Comparison of ENCODE assay signal across 10 mouse cellular contexts in the genomic region with DNA sequence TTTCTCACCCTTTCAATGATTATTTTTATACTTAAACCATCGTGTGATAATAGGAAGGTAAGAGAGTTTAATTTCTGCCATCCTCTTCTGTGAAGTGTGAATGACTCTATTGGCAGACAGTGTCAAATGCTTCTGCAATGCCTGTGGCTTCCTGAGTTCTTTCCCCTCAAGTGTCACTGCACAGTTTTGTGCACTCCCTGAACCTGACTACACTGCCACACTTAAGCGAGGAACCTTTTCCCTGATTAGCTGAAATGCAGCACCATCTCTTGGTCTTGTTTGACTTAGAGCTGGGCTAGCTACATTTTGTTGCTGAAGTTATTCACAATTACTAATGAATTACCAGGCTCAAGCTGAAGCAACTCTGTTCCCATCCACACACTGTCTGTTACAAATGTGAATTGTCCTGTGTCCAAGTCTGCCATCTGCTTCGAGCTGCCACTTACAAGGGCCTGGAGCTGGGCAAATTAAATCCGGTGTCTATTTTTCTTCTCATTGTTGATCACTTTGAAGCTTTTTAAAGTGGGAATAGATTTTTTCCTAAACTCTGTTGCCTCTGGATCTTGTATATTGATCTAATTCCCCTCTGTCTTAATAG.
DNase-seq lines count a peak whose midpoint lies in the region; ATAC-seq lines count a peak whose summit lies in the region.
"Had no signal": no experiment of that assay in that cellular context is flagged by ENCODE, and none has a peak within 500 bp of the region (broad histone marks: within the 10 kb centered on the region; RNA-seq: fewer than 3 reads in every experiment).

No protein-coding gene starts in this region.

- H3K9ac ChIP-seq in midbrain, embryonic 14.5 days (replicated peaks; ENCODE audit: low read length): no peak overlapping the region
- no peak overlapping the region for H3K9ac ChIP-seq in midbrain, embryonic 13.5 days (replicated peaks)
- H3K9ac ChIP-seq: liver, embryonic 13.5 days had no signal

- H3K36me3 ChIP-seq in midbrain, embryonic 14.5 days (ENCODE audit: control insufficient read depth, insufficient read depth, low read length): no peaks in the 10 kb centered on the region
- no peaks in the 10 kb centered on the region for H3K36me3 ChIP-seq in midbrain, embryonic 13.5 days
- H3K36me3 ChIP-seq: liver, embryonic 13.5 days had no signal

- no peaks in the 10 kb centered on the region for H3K4me1 ChIP-seq in midbrain, embryonic 14.5 days (ENCODE audit: control insufficient read depth, insufficient read depth, low read length)
- no peaks in the 10 kb centered on the region for H3K4me1 ChIP-seq in midbrain, embryonic 13.5 days (replicated peaks)
- H3K4me1 ChIP-seq: liver, embryonic 13.5 days had no signal

- no peaks in the 10 kb centered on the region for H3K27me3 ChIP-seq in midbrain, embryonic 14.5 days (ENCODE audit: control insufficient read depth, insufficient read depth, low read length)
- H3K27me3 ChIP-seq in midbrain, embryonic 13.5 days: no peaks in the 10 kb centered on the region
- H3K27me3 ChIP-seq: liver, embryonic 13.5 days had no signal

- no peak for ATAC-seq in midbrain, embryonic 14.5 days (ENCODE audit: low FRiP score, low TSS enrichment)
- no peak for ATAC-seq in midbrain, embryonic 13.5 days

- H3K4me3 ChIP-seq in midbrain, embryonic 14.5 days (replicated peaks; ENCODE audit: low read depth, low read length): no peak overlapping the region
- no peak overlapping the region for H3K4me3 ChIP-seq in midbrain, embryonic 13.5 days (replicated peaks)
- H3K4me3 ChIP-seq: liver, embryonic 13.5 days had no signal

- no peak overlapping the region for H3K27ac ChIP-seq in midbrain, embryonic 14.5 days (replicated peaks; ENCODE audit: low read depth, low read length)
- no peak overlapping the region for H3K27ac ChIP-seq in midbrain, embryonic 13.5 days
- H3K27ac ChIP-seq: liver, embryonic 13.5 days had no signal

- DNase-seq in midbrain, embryonic 14.5 days: peak; percentile 37
- DNase-seq in cerebellum, adult 18-20 months: peak; percentile 81 to 90
- DNase-seq in layer of hippocampus, adult 18-20 months (ENCODE audit: low spot score in 2 of 2): peak; percentile 73 to 91
- DNase-seq in lung, postnatal 25 days (ENCODE audit: low spot score): peak; percentile 14
- DNase-seq in thymus, postnatal 4 days: no peak
- no peak for DNase-seq in spleen, adult 12 weeks (ENCODE audit: low spot score)
- no peak for DNase-seq in adrenal gland, adult 8-10 months
- DNase-seq: kidney, postnatal 10 days; liver, embryonic 13.5 days had no signal

- H3K4me2 ChIP-seq in midbrain, embryonic 14.5 days (ENCODE audit: low read length): no peak overlapping the region
- no peak overlapping the region for H3K4me2 ChIP-seq in midbrain, embryonic 13.5 days (replicated peaks)
- H3K4me2 ChIP-seq: liver, embryonic 13.5 days had no signal

- 81% methylated on average over 4 of the region's 4 CpGs for WGBS in midbrain, embryonic 14.5 days
- 78% methylated on average over 4 of the region's 4 CpGs for WGBS in midbrain, embryonic 13.5 days

- H3K9me3 ChIP-seq in midbrain, embryonic 14.5 days (ENCODE audit: control insufficient read depth, low read length): no peaks in the 10 kb centered on the region
- H3K9me3 ChIP-seq in midbrain, embryonic 13.5 days: no peaks in the 10 kb centered on the region
- H3K9me3 ChIP-seq: liver, embryonic 13.5 days had no signal

Comparison
In these comparisons a context has a peak if more than half of its experiments do, and no peak if none do; other contexts are left out.
1. DNase-seq: peak in midbrain, embryonic 14.5 days (single experiment), cerebellum, adult 18-20 months (2 of 2), layer of hippocampus, adult 18-20 months (2 of 2) and lung, postnatal 25 days (single experiment); none in thymus, postnatal 4 days (single experiment), spleen, adult 12 weeks (single experiment) and adrenal gland, adult 8-10 months (single experiment).